Mouse (Mus musculus) cerebellum, adult 2 months (tissue): ENCODE results near the gene Fut2.

Source experiments
- CTCF ChIP-seq: fragments of 200-500 bp; IDR thresholded peaks from 2 replicates; pipeline ENCODE4 v1.5.1; 2011; ENCODE audit warnings: low read depth, mild to moderate bottlenecking, control low read depth, low read length, moderate library complexity, borderline replicate concordance; ENCODE audit not compliant: insufficient read depth
- POLR2A ChIP-seq: fragments of 200-500 bp; IDR thresholded peaks from 2 replicates; pipeline ENCODE4 v1.6.1; 2011; ENCODE audit warnings: low read length, control low read depth, borderline replicate concordance; ENCODE audit not compliant: insufficient read depth

DNA sequence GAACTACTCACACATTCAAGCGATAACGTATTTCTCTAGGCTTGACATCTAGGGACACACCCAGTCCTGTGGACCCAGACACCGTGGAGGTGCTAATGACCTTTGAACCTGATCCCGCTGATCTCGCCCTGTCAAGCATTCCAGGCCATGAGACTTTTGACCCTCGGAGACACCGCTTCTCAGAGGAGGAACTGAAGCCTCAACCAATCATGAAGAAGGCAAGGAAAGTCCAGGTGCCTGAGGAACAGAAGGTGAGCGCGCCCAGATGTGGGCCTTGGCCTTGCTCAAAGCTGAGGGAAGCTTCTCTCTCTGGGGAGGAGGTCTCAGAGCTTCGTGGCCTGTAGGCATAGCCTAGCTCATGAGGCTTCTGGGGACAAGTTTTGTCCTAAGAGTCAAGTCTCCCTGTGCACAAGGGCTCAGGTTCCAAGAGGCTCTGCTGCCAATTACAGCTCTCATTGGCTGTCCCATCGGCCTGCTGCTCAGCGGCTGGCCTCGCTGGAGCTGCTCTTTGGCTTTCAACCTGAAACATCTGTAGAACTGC, 42.1 kb upstream of the Fut2 start:
- TF ChIP-seq CTCF = no peak
- no peak for TF ChIP-seq POLR2A
